Mouse (Mus musculus) stomach, embryonic 14.5 days (tissue): Measurements from ENCODE around the gene Sh2d4b. TPM values are rescaled to one million over a fixed set of nuclear protein-coding genes. Genes with fewer than 3 reads are reported as not detected.

Experiments
- ATAC-seq: fragments of 200-750 bp; cut with Nextera tagmentation; 2 replicates; pipeline ENCODE4 v1.8.0; 2017; ENCODE audit warnings: low read depth, moderate TSS enrichment; ENCODE audit not compliant: insufficient number of reproducible peaks, insufficient read depth, low FRiP score
- H3K27ac ChIP-seq: fragments of 300-500 bp; sonication (generic); 2 replicates; pipeline ENCODE4 v1.5.1; 2014; ENCODE audit warnings: mild to moderate bottlenecking, low read length, moderate library complexity, mixed read lengths
- H3K27me3 ChIP-seq: fragments of 300-500 bp; sonication (generic); 2 replicates; pipeline ENCODE4 v1.6.1; 2014; ENCODE audit warnings: low read length, control low read depth, mixed read lengths; ENCODE audit not compliant: control insufficient read depth, insufficient read depth
- H3K36me3 ChIP-seq: fragments of 300-500 bp; sonication (generic); 2 replicates; pipeline ENCODE4 v1.6.1; 2014; ENCODE audit warnings: mild to moderate bottlenecking, control low read depth, low read length, moderate library complexity, mixed read lengths; ENCODE audit not compliant: control insufficient read depth, insufficient read depth
- H3K4me1 ChIP-seq: fragments of 300-500 bp; sonication (generic); 2 replicates; pipeline ENCODE4 v1.6.1; 2014; ENCODE audit warnings: low read length, control low read depth, mixed read lengths; ENCODE audit not compliant: control insufficient read depth, insufficient read depth
- H3K4me2 ChIP-seq: fragments of 300-500 bp; sonication (generic); replicated peaks from 2 replicates; pipeline ENCODE4 v1.6.1; 2014; ENCODE audit warnings: low read depth, low read length, control low read depth
- H3K4me3 ChIP-seq: fragments of 300-500 bp; sonication (generic); 2 replicates; pipeline ENCODE4 v1.5.1; 2014; ENCODE audit warnings: low read depth, low read length, control low read depth
- H3K9ac ChIP-seq: fragments of 300-500 bp; sonication (generic); replicated peaks from 2 replicates; pipeline ENCODE4 v1.6.1; 2014; ENCODE audit warnings: low read depth, mild to moderate bottlenecking, control low read depth, low read length, moderate library complexity, mixed read lengths
- H3K9me3 ChIP-seq: fragments of 300-500 bp; sonication (generic); 2 replicates; pipeline ENCODE4 v1.6.1; 2016; ENCODE audit warnings: low read depth, low read length, control low read depth; ENCODE audit not compliant: control insufficient read depth
- WGBS: fragments of 180-500 bp; shearing (Covaris S2); extraction: QIAGEN DNeasy Blood & Tissue Kit; methylation state at CpG from one replicate; pipeline ENCODE4 v1.1.7; 2014; 5-methylcytosine and 5-hydroxymethylcytosine counted together
- polyA plus RNA-seq: library from polyadenylated mRNA; unstranded; fragments of >200 nt; fragmentation: Nextera tagmentation; extraction: Ambion mirVana; gene quantifications from 2 replicates; pipeline ENCODE4 v1.2.1, GENCODE M21; 2014

Sh2d4b gene
- polyA plus RNA-seq, 1 experiment from 2014 or later = 0.56 TPM

GRCm38 (mm10) chr14:40917632-40918031 is 24.6 kb upstream of the Sh2d4b start:
- H3K27ac ChIP-seq = no peak overlapping the region

GRCm38 (mm10) chr14:40916667-40917066 is 23.6 kb upstream of the Sh2d4b start:
- H3K9me3 ChIP-seq = no peaks in the 10 kb centered on the region
- H3K36me3 ChIP-seq = peaks cover 20% of the 10 kb centered on the region
- no peak overlapping the region for H3K9ac ChIP-seq
- H3K4me3 ChIP-seq = no peak overlapping the region
- no peaks in the 10 kb centered on the region for H3K27me3 ChIP-seq
- no peak overlapping the region for H3K4me2 ChIP-seq
- ATAC-seq = no peak
- WGBS = 84% methylated on average over 14 of the region's 15 CpGs
- H3K4me1 ChIP-seq = no peaks in the 10 kb centered on the region
- H3K27ac ChIP-seq = no peak overlapping the region

More at GRCm38 (mm10) chr14:40917632-40918031, 24.6 kb upstream of the Sh2d4b start:
- Histone ChIP-seq H3K4me2 (no peak overlapping the region), H3K36me3 (peaks cover 20% of the 10 kb centered on the region), H3K9me3 (no peaks in the 10 kb centered on the region), H3K4me1 (no peaks in the 10 kb centered on the region), H3K4me3 (no peak overlapping the region), H3K9ac (no peak overlapping the region), H3K27me3 (no peaks in the 10 kb centered on the region)
- no peak for ATAC-seq
- 0% methylated on average over 1 of the region's 1 CpGs for WGBS

GRCm38 (mm10) chr14:40915838-40916237 is 22.8 kb upstream of the Sh2d4b start:
- H3K4me1 ChIP-seq = no peaks in the 10 kb centered on the region
- no peak for ATAC-seq
- no peaks in the 10 kb centered on the region for H3K27me3 ChIP-seq
- H3K27ac ChIP-seq = no peak overlapping the region
- no peaks in the 10 kb centered on the region for H3K9me3 ChIP-seq
- no peak overlapping the region for H3K9ac ChIP-seq
- H3K4me3 ChIP-seq = no peak overlapping the region
- H3K4me2 ChIP-seq = no peak overlapping the region
- H3K36me3 ChIP-seq = peaks cover 23% of the 10 kb centered on the region
- WGBS = 80% methylated on average over 8 of the region's 8 CpGs

- no peaks in the 10 kb centered on the region for H3K9me3 ChIP-seq
- H3K27ac ChIP-seq = peak overlapping the region; percentile 74; the same call in 1 of the 2 replicates
- H3K4me2 ChIP-seq = no peak overlapping the region
- H3K4me1 ChIP-seq = no peaks in the 10 kb centered on the region
- 67% methylated on average over 3 of the region's 3 CpGs for WGBS
- peak; percentile 47; the same call in 1 of the 2 replicates for ATAC-seq
- no peak overlapping the region for H3K4me3 ChIP-seq
- no peak overlapping the region for H3K9ac ChIP-seq
- no peaks in the 10 kb centered on the region for H3K27me3 ChIP-seq
- H3K36me3 ChIP-seq = peaks cover 35% of the 10 kb centered on the region
These were observed 21.6 kb upstream of the Sh2d4b start for GRCm38 (mm10) chr14:40914701-40915100.

- no peak for ATAC-seq
- Histone ChIP-seq H3K27me3 (no peaks in the 10 kb centered on the region), H3K27ac (no peak overlapping the region; the same call in 1 of the 2 replicates), H3K9ac (no peak overlapping the region), H3K9me3 (no peaks in the 10 kb centered on the region), H3K36me3 (peaks cover 45% of the 10 kb centered on the region), H3K4me2 (no peak overlapping the region), H3K4me3 (no peak overlapping the region), H3K4me1 (no peaks in the 10 kb centered on the region)
- WGBS = 69% methylated on average over 6 of the region's 6 CpGs
These were observed 20.6 kb upstream of the Sh2d4b start for GRCm38 (mm10) chr14:40913709-40914108.

DNA sequence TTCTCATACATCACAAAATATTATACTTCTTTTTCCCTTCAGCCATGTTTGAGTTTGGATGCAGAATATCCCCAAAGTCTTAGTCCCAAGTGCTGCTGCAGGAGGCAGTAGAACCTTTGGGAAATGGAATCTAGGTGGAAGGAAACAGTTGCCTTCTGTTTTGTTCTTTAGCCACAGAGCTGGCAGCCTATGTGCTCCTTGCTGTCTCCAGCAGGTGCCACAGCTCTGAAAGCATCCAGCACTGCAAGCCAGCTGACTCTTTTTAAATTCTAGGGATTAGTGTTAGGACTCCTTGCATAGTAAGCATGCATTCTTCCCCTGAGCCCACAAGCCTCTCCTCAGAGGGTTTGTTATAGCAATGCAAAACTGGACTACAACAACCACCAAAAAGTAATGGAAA is 18.5 kb upstream of the Sh2d4b start:
- Histone ChIP-seq H3K27ac (no peak overlapping the region), H3K27me3 (no peaks in the 10 kb centered on the region), H3K4me1 (no peaks in the 10 kb centered on the region), H3K4me3 (no peak overlapping the region), H3K9me3 (no peaks in the 10 kb centered on the region), H3K36me3 (peaks cover 55% of the 10 kb centered on the region), H3K9ac (no peak overlapping the region), H3K4me2 (no peak overlapping the region)
- ATAC-seq = no peak

GRCm38 (mm10) chr14:40908763-40909162 is 15.7 kb upstream of the Sh2d4b start:
- H3K36me3 ChIP-seq = peaks cover 55% of the 10 kb centered on the region

GRCm38 (mm10) chr14:40906770-40907169 is 13.7 kb upstream of the Sh2d4b start:
- no peaks in the 10 kb centered on the region for H3K27me3 ChIP-seq
- no peak overlapping the region for H3K9ac ChIP-seq
- H3K4me2 ChIP-seq = no peak overlapping the region
- H3K4me1 ChIP-seq = 0 out of 2 replicates have a peak, but pooled peaks cover 4% of the 10 kb centered on the region
- no peak overlapping the region for H3K4me3 ChIP-seq
- H3K9me3 ChIP-seq = no peaks in the 10 kb centered on the region
- no peak overlapping the region for H3K27ac ChIP-seq
- no peak for ATAC-seq
- peaks cover 45% of the 10 kb centered on the region for H3K36me3 ChIP-seq
- WGBS = 73% methylated on average over 9 of the region's 9 CpGs

More at GRCm38 (mm10) chr14:40908763-40909162, 15.7 kb upstream of the Sh2d4b start:
- Histone ChIP-seq H3K4me1 (0 out of 2 replicates have a peak, but pooled peaks cover under 1% of the 10 kb centered on the region), H3K9ac (no peak overlapping the region), H3K4me3 (no peak overlapping the region), H3K27me3 (no peaks in the 10 kb centered on the region), H3K4me2 (no peak overlapping the region), H3K27ac (no peak overlapping the region), H3K9me3 (no peaks in the 10 kb centered on the region)
- 94% methylated on average over 9 of the region's 9 CpGs for WGBS
- no peak for ATAC-seq

DNA sequence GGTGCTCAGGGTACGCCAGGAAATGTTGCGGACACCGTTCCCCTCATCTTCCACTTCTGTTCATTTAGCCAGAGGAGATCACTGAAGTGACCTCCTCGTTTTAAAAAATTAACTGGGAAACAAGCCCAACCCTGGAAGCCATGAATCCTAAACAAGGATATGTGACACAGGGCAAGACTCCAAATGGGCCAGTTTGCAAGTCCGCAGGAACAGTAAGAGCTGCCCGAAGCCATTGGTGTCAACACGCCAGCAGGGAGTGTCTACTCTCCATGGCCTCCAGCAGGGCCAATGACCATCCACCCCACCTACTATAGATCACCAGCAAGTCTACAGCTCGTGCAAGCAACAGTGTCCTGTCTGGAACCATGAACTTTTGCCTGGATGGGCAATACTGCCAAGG is 12.7 kb upstream of the Sh2d4b start:
- no peak overlapping the region; the same call in 1 of the 2 replicates for H3K27ac ChIP-seq
- H3K9me3 ChIP-seq = no peaks in the 10 kb centered on the region
- peaks cover 42% of the 10 kb centered on the region for H3K36me3 ChIP-seq
- no peak overlapping the region for H3K4me3 ChIP-seq
- H3K9ac ChIP-seq = no peak overlapping the region
- ATAC-seq = no peak
- no peaks in the 10 kb centered on the region for H3K27me3 ChIP-seq
- no peak overlapping the region for H3K4me2 ChIP-seq
- 0 out of 2 replicates have a peak, but pooled peaks cover 4% of the 10 kb centered on the region for H3K4me1 ChIP-seq
- WGBS = 93% methylated on average over 8 of the region's 8 CpGs
